Mouse (Mus musculus) neutrophil, adult 5-6 weeks (primary cell): ENCODE measurements around the gene Gm3667. TPM values are rescaled to one million over a fixed set of nuclear protein-coding genes. Genes with fewer than 3 reads are reported as not detected.
"Not testable (repeated sequence)": the region's sequence is repeated elsewhere in the genome, so short reads cannot be mapped to it uniquely, and the experiment has no call there.

Experiments used
- ATAC-seq: fragments of 151-379, 151-347 bp; 2 replicates; pipeline ENCODE4 v1.8.0; 2017; ENCODE audit warnings: mild to moderate bottlenecking, moderate TSS enrichment; ENCODE audit not compliant: insufficient number of reproducible peaks, poor library complexity, low FRiP score, severe bottlenecking; ENCODE audit errors: extremely low read depth
- total RNA-seq: library from RNA; stranded (forward); fragments of 200-1000 nt; gene quantifications from 2 replicates; pipeline ENCODE4 v1.2.3, GENCODE M21; 2017

Gene Gm3667
- total RNA-seq: not detected in 2 replicates

GRCm38 (mm10) chr14:6889521-6890012, at the start of gene Gm3667:
Gm3667 (minus strand) TSS chr14:6889962.
- not testable (repeated sequence) for ATAC-seq

GRCm38 (mm10) chr14:6899881-6900280, 10.1 kb upstream of the Gm3667 start:
- ATAC-seq: not testable (repeated sequence)

GRCm38 (mm10) chr14:6888811-6889210, 951 bp downstream of the Gm3667 start:
- not testable (repeated sequence) for ATAC-seq

- not testable (repeated sequence) for ATAC-seq
Observed at GRCm38 (mm10) chr14:6840211-6840610, 49.6 kb downstream of the Gm3667 start, which contains the start of gene Gm3642. Gm3642 (minus strand) TSS chr14:6840311.

- not testable (repeated sequence) for ATAC-seq
Observed at GRCm38 (mm10) chr14:6823297-6823696, 66.5 kb downstream of the Gm3667 start.

Other genes with a start within 250 kb of the Gm3667 start
- not detected in 2 replicates for gene Gm10251, start 205.8 kb downstream of the Gm3667 start, total RNA-seq
- gene Gm8050, start 169.7 kb downstream of the Gm3667 start, total RNA-seq: not detected in 2 replicates
- gene Gm3636, start 147.6 kb downstream of the Gm3667 start, total RNA-seq: not detected in 2 replicates
- gene Gm8362, start 115.6 kb downstream of the Gm3667 start, total RNA-seq: not detected in 2 replicates
- gene Gm3642, start 49.7 kb downstream of the Gm3667 start, total RNA-seq: not detected in 2 replicates
- not detected in 2 replicates for gene Gm6356, start 83.9 kb upstream of the Gm3667 start, total RNA-seq
- gene Gm10406, start 137.5 kb upstream of the Gm3667 start, total RNA-seq: not detected in 2 replicates
- not detected in 2 replicates for gene Gm3685, start 155.0 kb upstream of the Gm3667 start, total RNA-seq
- not detected in 2 replicates for gene Gm3696, start 210.7 kb upstream of the Gm3667 start, total RNA-seq
- not detected in 2 replicates for gene Gm6676, start 235.4 kb upstream of the Gm3667 start, total RNA-seq